Comparison of ENCODE assay signal across 32 mouse cellular contexts in genomic region chr13:93352030-93352429, GRCm38 (mm10). TPM values are rescaled to one million over a fixed set of nuclear protein-coding genes. Genes with fewer than 3 reads are reported as not detected.
DNase-seq lines count a peak whose midpoint lies in the region; ATAC-seq and TF ChIP-seq lines count a peak whose summit lies in the region.
"Had no signal": no experiment of that assay in that cellular context is flagged by ENCODE, and none has a peak within 500 bp of the region (broad histone marks: within the 10 kb centered on the region; RNA-seq: fewer than 3 reads in every experiment).

No protein-coding gene starts in this region.

- no peaks in the 10 kb centered on the region for H3K9me3 ChIP-seq in liver, postnatal 0 days (ENCODE audit: low read length)
- no peaks in the 10 kb centered on the region for H3K9me3 ChIP-seq in liver, embryonic 13.5 days (replicated peaks)
- H3K9me3 ChIP-seq: embryonic facial prominence, embryonic 12.5 days; forebrain, embryonic 12.5 days; heart, embryonic 15.5 days; hindbrain, embryonic 13.5 days; kidney, embryonic 15.5 days; limb, embryonic 13.5 days; midbrain, embryonic 15.5 days; neural tube, embryonic 15.5 days had no signal

- no peak overlapping the region for H3K27ac ChIP-seq in liver, postnatal 0 days (ENCODE audit: low read depth)
- peak overlapping the region; percentile 19; the same call in 1 of the 2 replicates for H3K27ac ChIP-seq in liver, embryonic 13.5 days
- H3K27ac ChIP-seq: embryonic facial prominence, embryonic 12.5 days; forebrain, embryonic 12.5 days; heart, embryonic 15.5 days; hindbrain, embryonic 13.5 days; kidney, embryonic 15.5 days; layer of hippocampus, adult 2 months; left cerebral cortex, adult 2 months; limb, embryonic 13.5 days; macrophage; midbrain, embryonic 15.5 days; neural tube, embryonic 15.5 days had no signal

- H3K9ac ChIP-seq in liver, postnatal 0 days (replicated peaks): no peak overlapping the region
- H3K9ac ChIP-seq in liver, embryonic 13.5 days: no peak overlapping the region
- H3K9ac ChIP-seq: embryonic facial prominence, embryonic 12.5 days; forebrain, embryonic 12.5 days; forebrain, postnatal 0 days; heart, embryonic 15.5 days; hindbrain, embryonic 13.5 days; kidney, embryonic 15.5 days; limb, embryonic 13.5 days; midbrain, embryonic 15.5 days; neural tube, embryonic 15.5 days had no signal

- ATAC-seq in liver, postnatal 0 days: no peak
- 0 out of 2 replicates have a peak, but pooled peaks have one; percentile 65 for ATAC-seq in erythroblast, adult 5-6 weeks (replicated peaks; ENCODE audit: low FRiP score, poor library complexity, severe bottlenecking)
- peak; percentile 88 for ATAC-seq in liver, embryonic 13.5 days (ENCODE audit: low read depth)
- ATAC-seq: activated CD4-positive, CD25-positive, alpha-beta regulatory T cell, adult 4 months; forebrain, postnatal 0 days; intestine, embryonic 16.5 days; midbrain, embryonic 15.5 days had no signal

- no peaks in the 10 kb centered on the region for H3K27me3 ChIP-seq in liver, postnatal 0 days (ENCODE audit: insufficient read depth, low read length)
- H3K27me3 ChIP-seq in liver, embryonic 13.5 days: no peaks in the 10 kb centered on the region
- H3K27me3 ChIP-seq: embryonic facial prominence, embryonic 12.5 days; forebrain, embryonic 12.5 days; heart, embryonic 15.5 days; hindbrain, embryonic 13.5 days; kidney, embryonic 15.5 days; limb, embryonic 13.5 days; midbrain, embryonic 15.5 days; neural tube, embryonic 15.5 days had no signal

- TF ChIP-seq CTCF in liver, postnatal 0 days (IDR thresholded peaks at IDR 0.05; ENCODE audit: low read depth): no peak

- no peak overlapping the region for H3K4me2 ChIP-seq in liver, postnatal 0 days (ENCODE audit: low read depth, low read length)
- no peak overlapping the region for H3K4me2 ChIP-seq in liver, embryonic 13.5 days
- H3K4me2 ChIP-seq: embryonic facial prominence, embryonic 12.5 days; forebrain, embryonic 12.5 days; heart, embryonic 15.5 days; hindbrain, embryonic 13.5 days; kidney, embryonic 15.5 days; limb, embryonic 13.5 days; midbrain, embryonic 15.5 days; neural tube, embryonic 15.5 days had no signal

- H3K36me3 ChIP-seq in liver, postnatal 0 days (replicated peaks; ENCODE audit: insufficient read depth, low read length): no peaks in the 10 kb centered on the region; the same call in 1 of the 2 replicates
- H3K36me3 ChIP-seq in liver, embryonic 13.5 days: no peaks in the 10 kb centered on the region; the same call in 1 of the 2 replicates
- H3K36me3 ChIP-seq: midbrain, embryonic 15.5 days had no signal

- peak; percentile 54 for DNase-seq in liver
- no peak for DNase-seq in liver, postnatal 0 days
- DNase-seq in liver, embryonic 13.5 days: no peak
- no peak for DNase-seq in ovary, postnatal 36 days (ENCODE audit: low spot score)
- DNase-seq in thymus, postnatal 14 days: no peak
- DNase-seq in right cerebral cortex, postnatal 14 days: no peak
- DNase-seq: adrenal gland, adult 8-10 months; B cell, adult 2 months; cerebellum, adult 11 months; cerebellum, adult 9-10 months; embryo, embryonic 11 days; forebrain, postnatal 0 days; heart, postnatal 4 days; kidney, postnatal 25 days; lung, adult 2 months; lung, postnatal 10 days; spleen, adult 18-20 months; thymus, postnatal 36 days had no signal

- WGBS in liver, postnatal 0 days (ENCODE audit: insufficient replicate concordance): 73% methylated on average over 2 of the region's 2 CpGs
- WGBS in liver, embryonic 13.5 days (ENCODE audit: insufficient replicate concordance): 72% methylated on average over 2 of the region's 2 CpGs

- TF ChIP-seq EP300 in liver, postnatal 0 days (IDR thresholded peaks at IDR 0.05; ENCODE audit: low read depth): no peak

- no peak overlapping the region for H3K4me3 ChIP-seq in liver, postnatal 0 days (ENCODE audit: low read depth, low read length)
- H3K4me3 ChIP-seq in liver, embryonic 13.5 days (replicated peaks): no peak overlapping the region
- H3K4me3 ChIP-seq: embryonic facial prominence, embryonic 12.5 days; forebrain, embryonic 12.5 days; heart, embryonic 15.5 days; hindbrain, embryonic 13.5 days; kidney, embryonic 15.5 days; layer of hippocampus, adult 2 months; left cerebral cortex, adult 2 months; limb, embryonic 13.5 days; midbrain, embryonic 15.5 days; neural tube, embryonic 15.5 days had no signal

- 0 out of 2 replicates have a peak, but pooled peaks cover 7% of the 10 kb centered on the region for H3K4me1 ChIP-seq in liver, postnatal 0 days (ENCODE audit: insufficient read depth)
- H3K4me1 ChIP-seq in liver, embryonic 13.5 days (replicated peaks): peaks cover 11% of the 10 kb centered on the region
- H3K4me1 ChIP-seq: embryonic facial prominence, embryonic 12.5 days; forebrain, embryonic 12.5 days; heart, embryonic 15.5 days; limb, embryonic 13.5 days; midbrain, embryonic 15.5 days had no signal

RNA-seq across cellular contexts. Expression of gene Homer1, which starts 52.6 kb away (rescaled TPM):
- polyA plus RNA-seq in liver, postnatal 0 days (2015; fragmentation: Nextera tagmentation; extraction: Ambion mirVana): 1.2 and 1.6 TPM in 2 replicates
- 4.2 and 11.3 TPM in 2 replicates for total RNA-seq in erythroblast, adult 5-6 weeks (2015; ENCODE audit: low replicate concordance)
- total RNA-seq in erythroblast, adult 5-6 weeks (2017; ENCODE audit: low replicate concordance): 5.9 and 8.9 TPM in 2 replicates
- 2.3 and 3.2 TPM in 2 replicates for polyA plus RNA-seq in liver, embryonic 13.5 days (2015; fragmentation: Nextera tagmentation; extraction: Ambion mirVana)
